Mouse (Mus musculus) MEL (cell line): ENCODE results near the gene Lhfp. TPM values are rescaled to one million over a fixed set of nuclear protein-coding genes. Genes with fewer than 3 reads are reported as not detected.

ENCODE experiments used
- DNase-seq: peaks from one replicate; pipeline ENCODE4 v3.0.0; 2011; ENCODE audit warnings: low read depth, low spot score
- H3K27ac ChIP-seq: 2 replicates; pipeline ENCODE4 v1.5.1; 2012; ENCODE audit warnings: low read depth, mild to moderate bottlenecking, control low read depth, low read length, moderate library complexity; ENCODE audit not compliant: control insufficient read depth
- H3K27me3 ChIP-seq, 2 experiments: fragments of 150-350 bp in 1 of 2; sonication (generic) in 1 of 2; 2 replicates each; pipeline ENCODE4 v1.6.1; 2012; ENCODE audit warnings: low read length in 2 of 2, mild to moderate bottlenecking in 2 of 2, improper control_type of control experiment in 1 of 2, moderate library complexity in 1 of 2; ENCODE audit not compliant: insufficient read depth in 2 of 2, control insufficient read depth in 1 of 2
- H3K36me3 ChIP-seq, 2 experiments: 2 replicates each; pipeline ENCODE4 v1.6.1; 2012 to 2014; ENCODE audit warnings: low read length in 2 of 2, improper control_type of control experiment in 1 of 2, inconsistent platforms in 1 of 2, mild to moderate bottlenecking in 1 of 2; ENCODE audit not compliant: insufficient read depth in 2 of 2, control insufficient read depth in 1 of 2
- H3K4me1 ChIP-seq, 2 experiments: fragments of 150-350 bp in 1 of 2; sonication (generic) in 1 of 2; 2 replicates each; pipeline ENCODE4 v1.6.1; 2012; ENCODE audit warnings: low read length in 2 of 2, improper control_type of control experiment in 1 of 2, mild to moderate bottlenecking in 1 of 2; ENCODE audit not compliant: insufficient read depth in 2 of 2, control insufficient read depth in 1 of 2
- H3K4me3 ChIP-seq, 2 experiments: fragments of 150-350 bp in 1 of 2; sonication (generic) in 1 of 2; 2 replicates each; pipeline ENCODE4 v1.5.1; 2012; ENCODE audit warnings: low read depth in 2 of 2, low read length in 2 of 2, mild to moderate bottlenecking in 2 of 2, moderate library complexity in 2 of 2, control low read depth in 1 of 2, improper control_type of control experiment in 1 of 2; ENCODE audit not compliant: control insufficient read depth in 1 of 2, insufficient read depth in 1 of 2
- H3K79me2 ChIP-seq: 2 replicates; pipeline ENCODE4 v1.6.1; 2012; ENCODE audit warnings: mild to moderate bottlenecking, low read length, moderate library complexity; ENCODE audit not compliant: control insufficient read depth, poor library complexity, insufficient read depth
- H3K9ac ChIP-seq: 2 replicates; pipeline ENCODE4 v1.6.1; 2012; ENCODE audit warnings: low read depth, mild to moderate bottlenecking, control low read depth, low read length, moderate library complexity; ENCODE audit not compliant: control insufficient read depth, poor library complexity, severe bottlenecking
- H3K9me3 ChIP-seq: fragments of 150-350 bp; sonication (generic); replicated peaks from 2 replicates; pipeline ENCODE4 v1.6.1; 2012; ENCODE audit warnings: mild to moderate bottlenecking, low read length, improper control_type of control experiment, moderate library complexity; ENCODE audit not compliant: insufficient read depth
- CTCF ChIP-seq, 3 experiments: IDR thresholded peaks in 2 of 3; conservative IDR thresholded peaks in 1 of 3; 2 replicates each; pipeline ENCODE4 v1.5.1; 2011 to 2012; ENCODE audit warnings: low read length in 3 of 3, low read depth in 2 of 3, mild to moderate bottlenecking in 2 of 3, improper control_type of control experiment in 1 of 3, inconsistent platforms in 1 of 3, mixed read lengths in 1 of 3, moderate library complexity in 1 of 3; ENCODE audit not compliant: control insufficient read depth in 1 of 3, insufficient read depth in 1 of 3, poor library complexity in 1 of 3, severe bottlenecking in 1 of 3
- E2F4 ChIP-seq: IDR thresholded peaks from 2 replicates; pipeline ENCODE4 v1.6.1; 2011; ENCODE audit warnings: low read depth, low read length, improper control_type of control experiment, borderline replicate concordance
- EP300 ChIP-seq, 2 experiments: IDR thresholded peaks; 2 replicates each; pipeline ENCODE4 v1.6.1; 2011; ENCODE audit warnings: improper control_type of control experiment in 2 of 2, low read length in 2 of 2, low read depth in 1 of 2, mild to moderate bottlenecking in 1 of 2
- GABPA ChIP-seq: IDR thresholded peaks from 2 replicates; pipeline ENCODE4 v1.6.1; 2012; ENCODE audit warnings: low read depth, mild to moderate bottlenecking, inconsistent platforms, low read length, improper control_type of control experiment, moderate library complexity
- HCFC1 ChIP-seq: IDR thresholded peaks from 2 replicates; pipeline ENCODE4 v1.6.1; 2012; ENCODE audit warnings: low read depth, mild to moderate bottlenecking, inconsistent platforms, low read length, improper control_type of control experiment, moderate library complexity
- MAZ ChIP-seq: IDR thresholded peaks from 2 replicates; pipeline ENCODE4 v1.6.1; 2012; ENCODE audit warnings: low read depth, mild to moderate bottlenecking, inconsistent platforms, low read length, improper control_type of control experiment
- MEF2A ChIP-seq: IDR thresholded peaks from 2 replicates; pipeline ENCODE4 v1.6.1; 2014; ENCODE audit warnings: low read depth, mild to moderate bottlenecking, inconsistent platforms, low read length, improper control_type of control experiment; ENCODE audit not compliant: poor library complexity, insufficient replicate concordance, severe bottlenecking; ENCODE audit errors: extremely low read depth
- MXI1 ChIP-seq: IDR thresholded peaks from 2 replicates; pipeline ENCODE4 v1.6.1; 2011; ENCODE audit warnings: mild to moderate bottlenecking, low read depth, low read length, improper control_type of control experiment
- MYB ChIP-seq: IDR thresholded peaks from 2 replicates; pipeline ENCODE4 v1.6.1; 2011; ENCODE audit warnings: mild to moderate bottlenecking, low read depth, low read length, improper control_type of control experiment
- MYC ChIP-seq: IDR thresholded peaks from 2 replicates; pipeline ENCODE4 v1.6.1; 2011; ENCODE audit warnings: low read depth, mild to moderate bottlenecking, low read length, improper control_type of control experiment, moderate library complexity
- NELFE ChIP-seq: IDR thresholded peaks from 2 replicates; pipeline ENCODE4 v1.6.1; 2011; ENCODE audit warnings: low read depth, low read length, improper control_type of control experiment
- NRF1 ChIP-seq: IDR thresholded peaks from 2 replicates; pipeline ENCODE4 v1.6.1; 2014; ENCODE audit warnings: low read depth, mild to moderate bottlenecking, inconsistent platforms, low read length, improper control_type of control experiment, moderate library complexity; ENCODE audit not compliant: poor library complexity, insufficient read depth, severe bottlenecking
- POLR2AphosphoS2 ChIP-seq: IDR thresholded peaks from 2 replicates; pipeline ENCODE4 v1.6.1; 2011; ENCODE audit warnings: low read length, improper control_type of control experiment
- POLR2AphosphoS5 ChIP-seq: IDR thresholded peaks from 2 replicates; pipeline ENCODE4 v1.6.1; 2012; ENCODE audit warnings: low read depth, borderline replicate concordance, mild to moderate bottlenecking, inconsistent platforms, low read length, moderate library complexity, mixed read lengths
- SIN3A ChIP-seq: IDR thresholded peaks from 2 replicates; pipeline ENCODE4 v1.6.1; 2012; ENCODE audit warnings: low read length, improper control_type of control experiment, inconsistent platforms
- SMC3 ChIP-seq: IDR thresholded peaks from 2 replicates; pipeline ENCODE4 v1.6.1; 2011; ENCODE audit warnings: low read depth, low read length, improper control_type of control experiment
- TAL1 ChIP-seq: IDR thresholded peaks from 2 replicates; pipeline ENCODE4 v1.6.1; 2012; ENCODE audit warnings: mild to moderate bottlenecking, inconsistent platforms, low read length, moderate library complexity, mixed read lengths
- TCF12 ChIP-seq: IDR thresholded peaks from 2 replicates; pipeline ENCODE4 v1.6.1; 2014; ENCODE audit warnings: low read depth, mild to moderate bottlenecking, inconsistent platforms, low read length, improper control_type of control experiment, moderate library complexity
- UBTF ChIP-seq: IDR thresholded peaks from 2 replicates; pipeline ENCODE4 v1.6.1; 2012; ENCODE audit warnings: low read depth, mild to moderate bottlenecking, inconsistent platforms, low read length, improper control_type of control experiment, moderate library complexity, borderline replicate concordance; ENCODE audit not compliant: insufficient read depth
- USF1 ChIP-seq: IDR thresholded peaks from 2 replicates; pipeline ENCODE4 v1.6.1; 2014; ENCODE audit warnings: low read depth, mild to moderate bottlenecking, inconsistent platforms, low read length, improper control_type of control experiment, moderate library complexity
- USF2 ChIP-seq, 2 experiments: IDR thresholded peaks; 2 replicates each; pipeline ENCODE4 v1.6.1; 2011 to 2012; ENCODE audit warnings: improper control_type of control experiment in 2 of 2, low read length in 2 of 2, borderline replicate concordance in 1 of 2, inconsistent platforms in 1 of 2, low read depth in 1 of 2, mild to moderate bottlenecking in 1 of 2; ENCODE audit not compliant: insufficient read depth in 1 of 2
- ZC3H11A ChIP-seq: IDR thresholded peaks from 2 replicates; pipeline ENCODE4 v1.6.1; 2012; ENCODE audit warnings: low read depth, mild to moderate bottlenecking, inconsistent platforms, low read length, improper control_type of control experiment
- ZMIZ1 ChIP-seq: IDR thresholded peaks from 2 replicates; pipeline ENCODE4 v1.6.1; 2012; ENCODE audit warnings: low read depth, mild to moderate bottlenecking, inconsistent platforms, low read length, improper control_type of control experiment, moderate library complexity
- polyA plus RNA-seq, 2 experiments: library from polyadenylated mRNA; stranded (reverse) in 1 of 2; unstranded in 1 of 2; fragments of >175 nt in 1 of 2; fragments of >200 nt in 1 of 2; gene quantifications; 2 replicates each; pipeline versions ENCODE4 v1.2.1 to v1.2.4; 2012; ENCODE audit warnings: low replicate concordance in 2 of 2, low read depth in 1 of 2; ENCODE audit not compliant: insufficient read length in 2 of 2, insufficient read depth in 1 of 2, missing spikeins in 1 of 2
- total RNA-seq: library from RNA; depleted of rRNA; stranded (reverse); fragments of 300-350 nt; gene quantifications from 2 replicates; pipeline ENCODE4 v1.2.3, GENCODE M21; 2012

Lhfp gene
- total and polyA plus RNA-seq, 3 experiments, result not detected

DNA sequence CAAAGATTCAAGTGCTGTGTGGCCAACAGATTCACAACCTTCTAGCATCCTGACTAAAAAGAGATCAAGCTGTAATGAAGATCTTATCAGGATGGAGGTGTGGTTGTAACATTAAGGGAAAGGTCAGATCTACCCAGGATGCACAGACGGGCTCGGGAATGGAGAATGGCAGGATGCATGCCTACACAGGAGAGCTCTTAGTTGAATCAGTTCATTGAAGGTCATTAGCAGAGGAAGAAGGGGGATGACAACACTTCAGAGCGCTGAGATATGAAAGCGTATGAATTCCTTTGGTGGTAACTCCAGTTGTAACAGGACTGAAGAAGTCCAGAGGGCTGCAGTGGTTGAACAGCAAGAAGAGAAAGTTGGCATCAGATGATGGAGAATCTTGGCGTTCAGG is 27.1 kb downstream of the Lhfp start:
- Histone ChIP-seq H3K36me3 (no peaks in the 10 kb centered on the region), H3K9ac (no peak overlapping the region), H3K27ac (no peak overlapping the region), H3K4me1 (no peaks in the 10 kb centered on the region), H3K4me3 (no peak overlapping the region), H3K79me2 (no peaks in the 10 kb centered on the region), H3K27me3 (peaks cover 0 to 2% of the 10 kb centered on the region in 2 experiments; a peak in 1 of 4 replicates), H3K9me3 (no peaks in the 10 kb centered on the region)
- no peak for TF ChIP-seq EP300 (IDR thresholded peaks at IDR 0.05; ENCODE audit: low read depth in 1 of 2, low read length in 2 of 2)
- DNase-seq, result no peak

DNA sequence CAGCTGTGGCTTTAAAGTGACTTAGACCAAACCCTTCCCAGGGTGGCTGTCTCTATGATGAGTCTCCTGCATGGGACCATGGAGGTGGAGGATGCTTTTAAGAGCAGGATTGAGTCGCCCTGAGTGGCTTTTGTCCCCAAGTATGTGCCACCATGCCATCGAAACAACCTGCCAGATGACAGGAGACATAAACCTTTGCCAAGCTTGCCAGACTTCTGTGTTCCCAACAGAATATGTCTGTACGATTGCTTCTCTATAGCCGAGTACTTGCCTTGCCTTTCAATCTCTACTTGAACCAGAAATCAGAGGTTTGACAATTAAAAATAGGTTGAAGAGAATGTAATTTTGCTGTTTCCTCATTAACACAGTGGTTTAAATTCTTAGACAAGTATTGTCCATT is 32.9 kb downstream of the Lhfp start:
- no peak overlapping the region for H3K27ac ChIP-seq
- TF ChIP-seq HCFC1, result no peak
- TF ChIP-seq POLR2AphosphoS2, result no peak
- TF ChIP-seq MYB, result no peak
- TF ChIP-seq USF1, result no peak
- TF ChIP-seq E2F4, result no peak
- no peak for TF ChIP-seq MEF2A
- TF ChIP-seq, all 39 proteins: peak for 0

DNA sequence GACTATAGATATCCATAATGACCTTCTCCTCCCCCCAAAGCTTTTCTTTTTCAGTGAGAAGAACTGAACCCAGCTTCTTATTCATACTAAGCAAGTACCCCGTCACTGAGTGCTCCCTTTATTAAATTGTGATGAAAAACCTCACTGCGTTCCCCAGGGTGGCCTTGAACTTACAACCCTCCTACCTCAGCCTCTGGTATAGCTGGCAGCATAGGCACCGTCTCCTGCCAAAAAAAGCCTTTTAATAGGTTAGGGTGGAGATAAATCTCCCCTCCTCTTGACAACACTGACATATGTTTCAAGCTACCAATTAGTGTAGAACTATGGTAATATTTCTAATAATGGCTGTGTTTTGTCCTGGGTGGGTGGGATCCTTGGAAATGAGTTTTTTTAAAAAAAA is 33.4 kb downstream of the Lhfp start:
- Histone ChIP-seq H3K9ac (no peak overlapping the region), H3K79me2 (no peaks in the 10 kb centered on the region), H3K4me1 (no peaks in the 10 kb centered on the region), H3K4me3 (no peak overlapping the region), H3K27ac (no peak overlapping the region), H3K36me3 (no peaks in the 10 kb centered on the region), H3K27me3 (no peaks in the 10 kb centered on the region), H3K9me3 (no peaks in the 10 kb centered on the region)
- DNase-seq, result no peak
- no peak for TF ChIP-seq SMC3
- no peak for TF ChIP-seq TAL1
- TF ChIP-seq MXI1, result no peak
- no peak for TF ChIP-seq TCF12
- TF ChIP-seq NELFE, result no peak
- no peak for TF ChIP-seq POLR2AphosphoS2
- no peak for TF ChIP-seq HCFC1
- TF ChIP-seq ZMIZ1, result no peak
- TF ChIP-seq NRF1, result no peak
- TF ChIP-seq USF2 (IDR thresholded peaks at IDR 0.05; ENCODE audit: borderline replicate concordance in 1 of 2, insufficient read depth in 1 of 2, low read depth in 1 of 2, low read length in 2 of 2), result no peak
- no peak for TF ChIP-seq SIN3A
- TF ChIP-seq CTCF (IDR thresholded peaks at IDR 0.05 in 2 of 3, conservative IDR thresholded peaks at IDR 0.05 in 1 of 3; ENCODE audit: control insufficient read depth in 1 of 3, insufficient read depth in 1 of 3, low read depth in 2 of 3, low read length in 3 of 3, poor library complexity in 1 of 3, severe bottlenecking in 1 of 3), result no peak
- TF ChIP-seq MEF2A, result no peak
- TF ChIP-seq MYB, result no peak
- TF ChIP-seq ZC3H11A, result no peak
- TF ChIP-seq MAZ, result no peak
- TF ChIP-seq MYC, result no peak
- no peak for TF ChIP-seq UBTF
- TF ChIP-seq GABPA, result no peak
- TF ChIP-seq POLR2AphosphoS5, result no peak

More for the DNA sequence above, 32.9 kb downstream of the Lhfp start:
- H3K9ac ChIP-seq, result no peak overlapping the region
- H3K4me3 ChIP-seq, result no peak overlapping the region
- H3K27me3 ChIP-seq, result no peaks in the 10 kb centered on the region
- DNase-seq, result no peak
- no peaks in the 10 kb centered on the region for H3K4me1 ChIP-seq
- H3K79me2 ChIP-seq, result no peaks in the 10 kb centered on the region
- H3K9me3 ChIP-seq, result no peaks in the 10 kb centered on the region
- H3K36me3 ChIP-seq, result no peaks in the 10 kb centered on the region
